Mouse (Mus musculus) neutrophil, adult 5-6 weeks (primary cell): ENCODE measurements around the gene Mrpl14. TPM values are rescaled to one million over a fixed set of nuclear protein-coding genes. Genes with fewer than 3 reads are reported as not detected.

Experiments
- ATAC-seq: fragments of 151-379, 151-347 bp; 2 replicates; pipeline ENCODE4 v1.8.0; 2017; ENCODE audit warnings: mild to moderate bottlenecking, moderate TSS enrichment; ENCODE audit not compliant: insufficient number of reproducible peaks, poor library complexity, low FRiP score, severe bottlenecking; ENCODE audit errors: extremely low read depth
- total RNA-seq: library from RNA; stranded (forward); fragments of 200-1000 nt; gene quantifications from 2 replicates; pipeline ENCODE4 v1.2.3, GENCODE M21; 2017

The Mrpl14 gene
- total RNA-seq, 1 experiment from 2014 or later, result 11.4 TPM

DNA sequence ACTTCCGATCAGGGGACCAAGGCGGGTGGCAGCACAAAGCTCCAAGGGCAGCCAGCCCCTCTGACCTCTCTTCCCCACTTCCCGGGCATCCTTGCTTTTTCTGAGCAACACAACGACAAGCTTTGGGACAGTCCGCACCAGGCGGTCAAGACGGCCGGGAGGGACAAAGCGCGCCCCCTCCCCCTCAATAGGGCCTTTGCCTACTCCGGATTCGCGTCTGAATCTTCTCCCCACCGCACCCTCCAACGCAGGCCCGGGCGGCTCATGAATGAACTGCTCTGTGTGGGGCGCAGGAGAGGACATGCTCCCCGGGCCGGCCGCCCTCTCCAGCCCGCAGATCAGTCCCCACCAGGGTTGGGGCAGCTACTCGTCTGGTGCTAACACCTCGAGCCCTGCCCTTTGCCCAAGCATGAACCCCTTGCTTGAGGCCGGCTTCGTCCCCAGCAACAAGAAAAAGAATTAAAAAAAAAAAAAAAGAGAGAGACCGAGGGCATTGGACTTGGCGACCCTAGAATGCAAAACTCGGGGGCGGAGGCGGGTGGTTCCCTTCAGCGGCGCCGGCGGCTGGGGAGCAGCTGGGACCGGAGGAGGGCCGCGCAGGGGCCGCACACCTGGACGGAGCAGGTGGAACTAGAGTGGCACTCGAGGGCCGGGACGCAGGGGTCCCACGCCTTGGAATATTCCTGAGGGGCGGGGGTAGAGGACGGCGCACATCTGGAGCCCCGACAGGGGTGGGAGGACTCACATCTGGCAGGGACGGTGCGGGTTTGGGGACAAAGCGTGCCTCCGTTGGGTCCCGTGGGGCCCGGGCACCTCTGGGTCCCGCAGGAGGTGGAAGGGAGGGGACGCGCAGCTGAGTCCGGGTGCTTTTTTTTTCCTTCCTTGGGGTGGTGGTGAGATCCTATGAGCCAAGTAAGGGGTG, 690 bp upstream of the Mrpl14 start:
- ATAC-seq, result peak; percentile 30; the same call in 1 of the 2 replicates

DNA sequence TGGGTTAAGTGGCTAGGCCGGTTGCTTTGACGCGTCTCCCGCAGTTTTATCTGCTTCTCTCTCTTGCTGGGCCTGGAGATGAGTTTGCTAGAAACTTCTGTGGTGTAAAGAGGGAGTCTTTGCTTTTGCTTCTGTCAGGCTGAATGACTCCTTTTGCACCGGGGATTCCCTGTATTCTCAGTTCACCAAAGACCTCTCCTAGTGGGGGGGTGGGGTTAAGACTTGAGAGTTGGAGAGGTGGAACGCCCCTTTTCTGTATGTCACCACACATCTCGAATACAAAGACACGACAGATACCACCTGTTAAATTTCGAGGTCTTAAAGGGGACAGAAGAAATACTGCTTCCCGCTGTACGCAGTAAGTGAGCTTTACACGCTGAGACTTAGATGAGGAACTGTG, 594 bp downstream of the Mrpl14 start, which contains the start of gene Tmem63b:
Gene Tmem63b (minus strand): TSS at position 190 of the 400 bp plus-strand sequence.
- ATAC-seq, result no peak

DNA sequence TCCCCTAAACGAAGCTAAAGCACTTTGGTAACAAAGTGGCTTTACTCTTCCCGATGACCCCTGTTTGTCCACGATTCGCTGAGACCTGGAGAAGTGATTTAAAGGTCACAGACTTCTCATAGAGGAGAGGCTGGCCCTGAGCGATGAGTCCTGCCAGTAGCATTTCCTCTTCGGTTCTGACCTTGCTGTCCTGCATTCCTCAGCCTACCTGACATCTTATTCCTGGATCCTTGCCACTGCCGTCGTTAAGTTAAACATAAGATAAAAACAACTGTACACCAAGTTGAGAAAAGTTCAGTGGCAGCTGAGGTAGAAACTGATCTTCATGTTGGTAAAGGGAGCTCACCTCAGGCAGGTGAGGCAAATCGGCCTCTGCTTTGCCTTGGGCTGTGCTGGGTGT, 3.0 kb downstream of the Mrpl14 start:
- no peak for ATAC-seq

DNA sequence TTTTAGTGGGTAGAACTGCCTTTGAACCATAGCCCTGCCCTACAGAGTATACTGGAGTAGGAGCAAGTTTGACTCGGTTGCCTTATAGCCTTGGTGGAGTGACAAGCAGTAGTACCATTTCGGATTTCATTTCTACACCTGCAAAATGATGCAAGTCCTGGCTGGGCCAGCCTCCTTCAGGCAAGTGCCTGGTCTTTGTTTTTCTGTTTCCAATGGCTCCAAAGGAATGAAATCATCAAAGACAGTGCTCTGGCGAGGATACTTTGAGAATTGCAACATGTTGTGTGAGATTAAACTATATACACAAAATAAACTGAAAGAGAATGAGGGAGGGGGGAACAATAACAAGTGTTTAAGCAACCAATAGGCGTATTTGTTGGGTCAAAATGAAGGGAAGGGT, 3.9 kb downstream of the Mrpl14 start:
- ATAC-seq, result no peak

DNA sequence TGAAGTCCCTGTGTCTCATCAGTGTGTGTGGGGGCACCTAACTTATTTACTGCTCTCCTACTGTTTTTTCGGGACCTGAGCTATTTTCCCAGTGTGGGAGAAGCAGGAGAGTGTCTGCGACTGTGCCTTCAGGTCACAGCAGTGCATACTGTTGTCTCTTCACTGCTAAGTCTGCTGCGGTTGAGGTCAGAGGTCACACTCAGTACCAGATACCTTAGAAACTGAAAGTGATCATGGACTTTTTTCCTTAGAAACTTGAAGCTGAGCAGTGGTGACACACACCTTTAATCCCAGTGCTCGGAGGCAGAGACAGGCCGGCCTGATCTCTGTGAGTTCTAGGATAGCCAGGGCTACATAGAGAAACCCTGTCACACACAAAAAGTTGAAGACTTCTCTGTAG, 6.0 kb downstream of the Mrpl14 start:
- ATAC-seq, result no peak

DNA sequence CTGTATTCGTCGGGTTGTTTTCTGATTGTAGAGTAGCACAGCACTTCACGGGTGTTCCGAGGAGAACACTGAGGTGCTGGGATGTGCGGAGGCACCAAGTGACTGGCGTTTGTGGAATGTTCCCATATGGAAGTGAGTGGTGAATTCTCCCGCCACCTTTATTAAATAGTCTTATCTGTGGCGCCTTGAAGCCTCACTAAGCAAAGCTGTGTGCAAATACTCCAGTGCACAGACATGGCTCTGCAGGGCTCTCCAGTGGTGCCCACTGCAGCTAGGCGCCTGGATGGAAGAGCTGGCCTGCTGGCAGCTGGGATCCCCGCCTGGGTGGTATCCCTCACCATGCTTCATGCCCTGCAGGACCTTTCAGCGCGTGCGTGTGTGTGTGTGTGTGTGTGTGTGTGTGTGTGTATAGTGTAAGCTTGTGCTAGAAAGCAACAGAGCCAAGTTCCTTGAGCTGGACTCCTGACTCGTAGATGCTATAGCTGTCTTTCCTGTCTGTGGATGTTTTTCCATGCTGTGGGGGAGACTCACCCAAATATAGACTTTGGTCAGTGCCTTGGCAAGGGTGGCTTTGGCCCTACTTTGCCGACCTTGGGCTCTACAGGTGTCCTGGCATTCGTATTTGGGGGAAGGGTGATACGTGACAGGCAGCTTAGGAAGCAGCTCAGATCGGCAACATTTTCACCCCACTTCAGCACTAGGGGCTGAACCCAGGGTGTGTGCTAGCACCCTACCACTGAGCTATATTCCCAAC, 7.9 kb downstream of the Mrpl14 start:
- no peak for ATAC-seq

DNA sequence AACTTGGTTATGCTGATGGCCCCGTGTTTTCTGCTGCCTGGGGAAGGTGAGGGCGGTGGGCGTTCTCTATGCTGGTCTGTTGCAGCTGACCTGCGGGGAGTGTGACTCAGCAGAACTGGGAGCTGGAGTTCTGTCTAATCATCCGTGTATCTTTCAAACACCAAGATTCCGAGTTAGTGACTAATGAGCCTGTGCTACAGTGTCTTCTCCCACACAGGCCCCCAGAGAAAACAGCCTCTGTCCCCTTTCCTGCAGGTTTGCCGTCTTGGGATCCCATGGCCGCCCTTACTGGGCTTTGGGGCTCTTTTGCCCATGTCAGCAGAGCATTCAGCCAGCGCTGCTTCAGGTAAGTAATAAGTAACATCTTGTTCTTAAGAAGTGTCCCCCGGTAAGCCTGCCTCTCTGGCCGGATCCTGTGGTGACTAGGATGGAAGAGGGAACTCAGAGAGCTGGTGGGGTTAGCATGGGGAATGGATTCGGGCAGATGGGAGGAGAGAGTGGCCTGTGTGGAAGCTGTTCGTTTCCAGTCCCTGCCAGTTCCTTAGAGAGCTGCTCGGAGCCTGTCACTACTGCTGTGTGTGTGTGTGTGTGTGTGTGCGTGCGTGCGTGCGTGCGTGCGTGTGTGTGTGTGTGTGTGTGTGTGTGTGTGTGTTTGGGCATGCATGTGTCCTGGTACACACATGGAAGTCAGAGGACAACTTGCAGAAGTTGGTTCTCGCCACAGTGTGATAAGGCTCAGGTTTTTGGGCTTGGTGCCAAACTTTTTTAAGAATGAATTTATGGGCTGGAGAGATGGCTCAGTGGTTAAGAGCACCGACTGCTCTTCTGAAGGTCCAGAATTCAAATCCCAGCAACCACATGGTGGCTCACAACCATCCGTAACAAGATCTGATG, 9.4 kb downstream of the Mrpl14 start:
- no peak for ATAC-seq

DNA sequence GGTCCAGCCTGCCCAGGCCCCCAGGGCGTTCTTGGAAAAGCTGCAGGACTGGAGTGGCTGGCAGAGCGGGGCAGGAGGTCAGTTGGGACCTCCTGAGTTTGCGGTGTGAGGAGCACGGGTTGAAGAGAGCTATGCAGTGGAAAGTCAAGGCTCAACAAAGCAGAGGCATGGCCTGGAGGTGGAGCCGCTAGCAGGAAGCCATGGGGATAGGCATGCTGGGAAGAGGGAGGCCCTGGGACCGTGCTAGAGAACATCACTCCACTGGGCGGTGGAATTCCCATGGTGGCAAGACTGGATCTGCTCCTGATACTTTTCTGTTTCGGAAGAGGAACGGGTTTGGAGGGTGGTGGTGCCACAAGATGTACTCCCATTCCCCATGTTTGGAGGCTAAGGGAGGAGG, 10.9 kb downstream of the Mrpl14 start:
- no peak for ATAC-seq

DNA sequence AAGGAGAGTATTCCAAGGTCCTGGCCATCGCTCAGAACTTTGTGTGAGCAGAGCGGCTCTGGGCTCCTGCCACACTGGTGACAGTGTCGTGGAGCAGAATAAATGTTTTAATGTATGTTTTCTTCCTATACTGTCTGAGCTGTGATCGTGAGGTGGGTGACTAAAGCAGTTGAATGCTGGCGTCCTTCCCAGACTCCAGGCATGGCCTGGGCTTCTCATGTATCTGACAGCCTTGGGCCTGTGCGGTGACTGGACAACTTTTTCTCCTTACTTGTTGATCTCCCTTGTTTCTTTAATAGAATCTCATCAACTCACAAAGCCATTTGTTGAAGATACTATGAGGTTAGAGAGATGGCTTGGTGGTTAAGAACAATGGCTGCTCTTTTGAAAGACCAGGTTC, 12.2 kb downstream of the Mrpl14 start:
- no peak for ATAC-seq

DNA sequence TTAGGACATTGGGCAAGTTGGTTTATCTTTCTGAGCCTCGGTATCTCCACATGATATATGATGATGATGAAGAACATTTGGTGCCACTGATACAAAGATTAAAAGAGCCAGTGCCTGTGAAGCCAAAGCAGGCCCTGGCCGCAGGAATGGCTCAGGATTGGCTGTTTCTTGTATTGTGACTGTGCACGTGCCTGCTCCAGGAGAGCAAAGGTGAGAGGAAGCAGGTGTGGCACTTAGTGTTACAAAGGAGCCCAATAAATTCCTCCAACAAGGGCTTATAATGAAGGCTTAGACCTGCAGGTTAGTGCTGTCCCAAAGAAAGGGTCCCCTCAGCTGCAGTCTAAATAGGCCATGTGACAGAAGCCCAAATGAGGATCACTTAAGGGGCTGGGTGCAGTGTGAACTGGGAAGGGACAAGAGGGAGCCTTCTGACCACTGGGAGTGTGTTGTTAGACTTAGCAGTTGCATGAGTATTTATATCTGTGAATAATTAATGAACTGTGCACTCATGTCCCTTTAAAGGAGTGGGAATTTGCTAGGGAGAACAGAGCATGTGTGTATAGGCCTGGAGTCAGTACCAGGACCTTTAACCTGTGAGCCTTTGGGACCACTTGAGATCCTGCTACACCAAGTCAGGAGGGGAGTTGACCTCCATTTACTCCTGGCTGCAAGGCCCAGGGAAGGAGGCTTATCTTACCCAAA, 13.1 kb downstream of the Mrpl14 start:
- ATAC-seq, result no peak

DNA sequence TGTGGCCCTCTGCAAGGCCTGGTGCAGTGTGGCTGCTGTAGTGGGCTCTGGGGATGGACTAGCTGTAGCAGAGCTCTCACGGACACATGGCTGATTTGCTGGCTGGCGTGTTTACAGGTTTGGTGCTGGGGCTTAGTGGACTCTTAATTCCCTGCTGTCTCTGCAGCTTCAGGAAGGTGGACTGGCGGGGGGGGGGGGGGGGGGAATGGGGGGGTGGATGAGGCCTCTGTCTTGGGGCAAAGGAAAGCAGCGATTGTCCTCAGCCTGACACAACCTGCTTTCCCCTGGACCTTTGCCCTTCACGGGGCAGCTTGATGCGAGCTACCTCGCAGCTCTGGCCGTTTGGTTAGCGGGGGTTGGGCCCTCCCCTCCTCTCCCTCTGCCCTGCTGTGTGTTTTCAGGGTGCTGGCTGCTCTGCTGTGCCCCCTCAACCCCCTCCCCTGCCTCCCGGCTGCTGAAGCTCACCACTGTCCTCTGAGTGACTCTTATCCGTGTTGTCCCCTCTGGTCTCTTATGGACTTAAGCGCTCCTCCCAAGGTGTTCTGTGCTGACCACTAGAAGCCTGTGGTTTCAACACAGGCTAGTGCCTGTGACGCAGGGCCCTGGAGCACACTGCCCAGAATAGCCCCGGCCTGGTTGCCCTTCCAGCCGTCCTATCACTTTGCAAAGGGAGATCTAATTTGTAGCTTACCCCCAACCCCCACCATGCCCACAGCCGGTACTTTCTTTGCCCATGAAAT, 14.5 kb downstream of the Mrpl14 start:
- ATAC-seq, result no peak

DNA sequence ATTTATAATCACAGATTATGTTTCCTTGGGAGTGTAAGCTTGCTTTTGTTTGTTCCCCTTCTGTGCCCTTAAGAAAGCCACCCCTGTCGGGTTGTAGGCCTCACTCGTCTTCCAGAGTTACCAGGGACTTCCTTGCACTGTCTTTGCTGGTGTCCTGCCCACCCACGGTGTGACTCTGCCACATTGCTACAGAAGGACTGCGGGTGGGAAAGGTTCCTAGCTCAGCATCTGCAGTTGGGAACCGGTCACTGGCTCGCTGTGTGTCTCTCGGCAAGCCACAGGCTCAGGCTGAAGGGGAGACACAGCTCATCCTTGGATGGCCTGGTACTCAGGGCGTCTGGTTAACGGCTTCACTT, 15.1 kb downstream of the Mrpl14 start:
- no peak for ATAC-seq

DNA sequence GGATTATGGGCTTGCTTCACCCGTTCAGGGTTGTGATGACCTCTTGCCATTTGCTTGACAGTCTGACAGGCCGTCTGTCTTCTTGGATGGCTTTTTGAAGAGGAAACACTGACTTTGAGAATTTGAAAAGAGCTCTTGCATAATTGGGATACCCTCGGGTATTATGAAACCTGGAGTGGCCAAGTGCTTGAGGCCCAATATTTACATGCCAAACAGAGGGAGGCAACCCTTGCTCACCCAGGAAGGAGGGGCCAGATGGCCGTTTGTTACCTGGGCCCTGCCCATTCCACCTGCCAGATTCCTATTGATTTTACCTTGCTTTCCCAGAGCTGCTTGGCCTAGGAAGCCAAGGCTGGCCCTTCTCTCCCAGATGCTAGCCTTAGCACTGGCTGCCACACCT, 16.1 kb downstream of the Mrpl14 start:
- no peak for ATAC-seq

DNA sequence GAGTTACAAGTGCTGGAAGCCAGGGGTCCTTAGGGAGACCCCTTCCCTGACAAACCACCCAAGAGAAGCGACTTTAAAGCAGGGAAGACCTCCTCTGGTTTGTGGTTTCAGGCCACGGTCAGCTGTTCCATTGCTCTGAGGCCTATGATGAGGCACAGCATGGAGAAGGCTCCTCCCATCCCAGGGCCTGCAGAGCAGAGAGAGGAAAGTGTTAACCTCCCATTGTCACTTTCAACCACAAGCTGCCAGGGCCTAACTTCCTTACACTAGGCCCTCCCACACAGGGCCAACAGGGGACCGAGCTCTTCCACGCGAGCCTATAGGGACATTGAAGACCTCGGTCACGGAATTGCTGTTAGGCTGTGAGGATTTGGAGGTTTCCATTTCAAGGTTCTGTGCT, 17.1 kb downstream of the Mrpl14 start:
- ATAC-seq, result peak; percentile 15; the same call in 1 of the 2 replicates

DNA sequence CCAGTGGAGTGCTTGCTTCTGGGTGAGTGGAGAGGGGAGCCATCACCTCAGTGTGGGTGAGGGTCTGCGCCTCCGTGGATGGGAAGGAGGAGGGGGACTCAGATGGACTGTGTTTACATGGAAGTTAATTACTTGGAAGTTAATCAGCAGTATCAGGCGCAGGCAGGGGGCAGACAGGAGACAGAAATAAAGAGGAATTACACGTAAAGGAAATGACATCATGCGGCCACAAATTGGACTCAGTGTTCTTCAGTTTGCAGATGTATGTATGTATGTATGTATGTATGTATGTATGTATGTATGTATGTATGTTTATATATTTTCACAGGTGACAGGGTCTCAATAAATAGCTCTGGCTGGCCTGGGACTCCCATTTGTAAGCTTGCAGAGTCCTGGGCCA, 20.7 kb downstream of the Mrpl14 start:
- no peak for ATAC-seq

DNA sequence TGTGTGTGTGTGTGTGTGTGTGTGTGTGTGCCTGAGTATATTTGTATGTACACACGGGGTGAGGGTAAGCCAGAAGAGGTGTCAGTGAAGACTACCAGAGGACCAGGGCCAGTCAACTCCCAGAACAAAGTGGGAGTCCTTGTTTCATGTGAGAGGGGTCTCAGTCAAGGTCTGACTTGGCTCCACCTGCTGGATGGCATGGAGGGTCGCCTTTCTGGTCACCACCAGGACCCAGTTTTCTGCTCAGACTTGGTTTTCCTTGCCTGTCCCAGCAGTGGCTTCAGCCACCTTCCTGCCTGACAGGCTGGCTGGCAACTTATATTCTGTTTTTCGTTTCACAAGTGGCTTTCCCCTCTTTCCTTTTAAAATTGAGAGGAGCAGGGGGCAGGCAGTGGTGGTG, 21.3 kb downstream of the Mrpl14 start:
- no peak for ATAC-seq

DNA sequence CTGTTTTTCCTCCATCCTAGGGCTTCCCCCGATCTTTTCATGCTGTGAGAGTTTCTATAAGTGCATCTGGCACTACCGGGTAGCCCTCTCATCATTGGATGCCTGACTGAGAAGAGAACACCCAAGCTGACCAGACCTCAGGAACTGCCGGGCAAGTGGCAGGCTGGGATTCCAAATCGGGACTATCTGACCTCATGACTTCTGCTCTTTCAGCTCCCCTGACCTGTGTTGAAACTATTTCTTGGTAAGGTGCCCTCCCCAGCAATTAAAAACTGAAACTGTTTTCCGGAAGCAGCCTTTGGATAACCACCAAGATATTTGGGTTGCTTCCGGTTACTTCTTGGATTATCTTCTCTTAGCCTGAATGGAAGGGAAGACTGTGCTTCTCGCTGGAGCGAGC, 22.1 kb downstream of the Mrpl14 start:
- no peak for ATAC-seq

DNA sequence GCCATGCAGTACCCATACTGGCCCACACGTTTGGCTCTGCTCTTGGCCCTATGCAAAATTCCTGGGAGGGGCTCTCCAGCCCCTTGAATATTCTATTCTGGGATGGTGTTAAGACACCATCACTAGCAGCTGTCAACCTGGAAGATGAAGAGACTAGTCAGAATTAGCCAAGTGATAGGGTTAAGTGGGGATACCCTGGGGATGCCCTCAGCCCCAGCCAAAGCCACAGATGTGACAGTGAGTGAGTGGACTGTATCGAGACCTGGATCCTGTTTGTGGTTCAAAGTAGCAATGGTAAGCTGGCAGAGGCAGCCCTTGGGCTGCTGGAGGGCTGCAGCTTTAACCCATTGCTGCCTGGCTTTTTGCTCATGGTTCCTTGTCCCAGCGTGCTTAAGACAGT, 23.7 kb downstream of the Mrpl14 start:
- no peak for ATAC-seq
